Mouse (Mus musculus) left cerebral cortex, postnatal 25 days (tissue): ENCODE data around the gene AI464131. TPM values are rescaled to one million over a fixed set of nuclear protein-coding genes. Genes with fewer than 3 reads are reported as not detected.
A peak's percentile ranks its signal among the peaks of the same experiment; 100 is the strongest.

Experiments used
- DNase-seq, 2 experiments: peaks; one replicate each; pipeline ENCODE4 v3.0.0; 2022; ENCODE audit warnings: low spot score in 2 of 2, mixed read lengths in 1 of 2
- intact Hi-C: fragments of 180-260 bp; cut with DNase I; formaldehyde crosslinking; loops from one replicate; pipeline ENCODE4 v1.15.1; 2025
- total RNA-seq, 2 experiments: library from RNA; stranded (reverse); gene quantifications; 2 replicates each; pipeline ENCODE4 v1.2.3; 2021

AI464131 gene
- 10 to 100 TPM; 31.6 to 36.9 TPM for total RNA-seq

- DNase-seq, result peak; percentile 88 to 97
- intact Hi-C loops, result no loop called here
These were observed at the start of gene AI464131 for GRCm38 (mm10) chr4:41502986-41503412. TSS of gene AI464131 (minus strand) at chr4:41503076.

- intact Hi-C loops, result loop anchor here (2.0 to 5.0 kb wide), 2 partner anchors 62 to 100 kb away; no protein-coding TSS in a partner anchor
- peak; percentile 68 to 75 for DNase-seq
These were observed 49.7 kb upstream of the AI464131 start for GRCm38 (mm10) chr4:41552529-41552928.

- intact Hi-C loops, result no loop called here
- DNase-seq, result no peak
These were observed 44.2 kb upstream of the AI464131 start for GRCm38 (mm10) chr4:41547086-41547485.

- DNase-seq, result peak in 1 of 2 experiments; percentile 39
- intact Hi-C loops, result no loop called here
These were observed 43.1 kb upstream of the AI464131 start for GRCm38 (mm10) chr4:41545985-41546384.

GRCm38 (mm10) chr4:41542136-41542535 lies 39.3 kb upstream of the AI464131 start:
- intact Hi-C loops, result no loop called here
- DNase-seq, result no peak

- DNase-seq, result no peak
- intact Hi-C loops, result no loop called here
These were observed 32.0 kb upstream of the AI464131 start for GRCm38 (mm10) chr4:41534866-41535265.

GRCm38 (mm10) chr4:41532420-41532819 lies 29.5 kb upstream of the AI464131 start:
- no peak for DNase-seq
- intact Hi-C loops, result no loop called here

GRCm38 (mm10) chr4:41527996-41528395 lies 25.1 kb upstream of the AI464131 start:
- DNase-seq, result no peak
- intact Hi-C loops, result no loop called here

GRCm38 (mm10) chr4:41527076-41527475 lies 24.2 kb upstream of the AI464131 start:
- intact Hi-C loops, result no loop called here
- no peak for DNase-seq

GRCm38 (mm10) chr4:41526553-41526952 lies 23.7 kb upstream of the AI464131 start:
- DNase-seq, result no peak
- intact Hi-C loops, result no loop called here

- intact Hi-C loops, result loop anchor here (2.0 to 5.0 kb wide), 2 partner anchors 42 to 90 kb away; partner anchors contain the start of genes Dnaic1 and Fam219a
- no peak for DNase-seq
These were observed 22.0 kb upstream of the AI464131 start for GRCm38 (mm10) chr4:41524829-41525228.

- intact Hi-C loops, result loop anchor here (2.0 to 5.0 kb wide), 2 partner anchors 43 to 91 kb away; partner anchors contain the start of genes Dnaic1 and Fam219a
- no peak for DNase-seq
These were observed 21.0 kb upstream of the AI464131 start for GRCm38 (mm10) chr4:41523839-41524238.

- intact Hi-C loops, result loop anchor here (5.0 kb wide), 1 partner anchor 45 kb away; the partner anchor contains the start of genes Dnaic1 and Fam219a
- DNase-seq, result peak; percentile 68 to 70
These were observed 19.9 kb upstream of the AI464131 start for GRCm38 (mm10) chr4:41522788-41523187.

- no peak for DNase-seq
- intact Hi-C loops, result loop anchor here (5.0 kb wide), 1 partner anchor 45 kb away; the partner anchor contains the start of genes Dnaic1 and Fam219a
These were observed 19.3 kb upstream of the AI464131 start for GRCm38 (mm10) chr4:41522136-41522535.

- intact Hi-C loops, result loop anchor here (5.0 kb wide), 1 partner anchor 47 kb away; the partner anchor contains the start of genes Dnaic1 and Fam219a
- DNase-seq, result no peak
These were observed 17.8 kb upstream of the AI464131 start for GRCm38 (mm10) chr4:41520641-41521040.

- DNase-seq, result no peak
- intact Hi-C loops, result no loop called here
These were observed 16.3 kb upstream of the AI464131 start for GRCm38 (mm10) chr4:41519195-41519594.

- DNase-seq, result peak in 1 of 2 experiments; percentile 50
- intact Hi-C loops, result no loop called here
These were observed 15.5 kb upstream of the AI464131 start for GRCm38 (mm10) chr4:41518349-41518748.

- intact Hi-C loops, result no loop called here
- DNase-seq, result no peak
These were observed 14.4 kb upstream of the AI464131 start, which contains the start of gene 1110017D15Rik for GRCm38 (mm10) chr4:41517233-41517632. TSS of gene 1110017D15Rik (minus strand) at chr4:41517333.

- intact Hi-C loops, result no loop called here
- no peak for DNase-seq
These were observed 10.8 kb upstream of the AI464131 start for GRCm38 (mm10) chr4:41513714-41514113.

GRCm38 (mm10) chr4:41513309-41513708 lies 10.4 kb upstream of the AI464131 start:
- DNase-seq, result no peak
- intact Hi-C loops, result no loop called here

- intact Hi-C loops, result loop anchor here (2.0 kb wide), 1 partner anchor 37 kb away; no protein-coding TSS in a partner anchor
- no peak for DNase-seq
These were observed 5.1 kb upstream of the AI464131 start for GRCm38 (mm10) chr4:41507998-41508397.
